Mouse (Mus musculus) ES-Bruce4 (cell line): ENCODE measurements around the gene Por. TPM values are rescaled to one million over a fixed set of nuclear protein-coding genes. Genes with fewer than 3 reads are reported as not detected.
A peak's percentile ranks its signal among the peaks of the same experiment; 100 is the strongest.

ENCODE experiments used
- H3K27ac ChIP-seq: 2 replicates; pipeline ENCODE4 v1.5.1; 2012; ENCODE audit warnings: low read length, inconsistent platforms; ENCODE audit not compliant: insufficient read depth
- H3K27me3 ChIP-seq: 2 replicates; pipeline ENCODE4 v1.6.1; 2012; ENCODE audit warnings: mild to moderate bottlenecking, low read length, inconsistent platforms; ENCODE audit not compliant: control insufficient read depth, poor library complexity, insufficient read depth, severe bottlenecking
- H3K36me3 ChIP-seq: 2 replicates; pipeline ENCODE4 v1.6.1; 2012; ENCODE audit warnings: inconsistent platforms, mild to moderate bottlenecking, low read length, moderate library complexity; ENCODE audit not compliant: control insufficient read depth, poor library complexity, insufficient read depth, severe bottlenecking
- H3K4me1 ChIP-seq: one replicate; pipeline ENCODE4 v1.8.1; 2011; ENCODE audit warnings: low read length; ENCODE audit not compliant: control insufficient read depth, insufficient read depth
- H3K4me3 ChIP-seq: 2 replicates; pipeline ENCODE4 v1.5.1; 2011; ENCODE audit warnings: low read depth, mild to moderate bottlenecking, low read length
- H3K9ac ChIP-seq: 2 replicates; pipeline ENCODE4 v1.6.1; 2012; ENCODE audit warnings: low read depth, mild to moderate bottlenecking, inconsistent platforms; ENCODE audit not compliant: poor library complexity, severe bottlenecking
- H3K9me3 ChIP-seq: replicated peaks from 2 replicates; pipeline ENCODE4 v1.6.1; 2012; ENCODE audit warnings: mild to moderate bottlenecking, low read length, inconsistent platforms; ENCODE audit not compliant: control insufficient read depth, poor library complexity, insufficient read depth, severe bottlenecking
- CTCF ChIP-seq: IDR thresholded peaks from one replicate; pipeline ENCODE4 v1.8.1; 2011; ENCODE audit warnings: low read depth, low read length
- EP300 ChIP-seq: IDR thresholded peaks from 2 replicates; pipeline ENCODE4 v1.6.1; 2011; ENCODE audit warnings: low read depth, low read length; ENCODE audit not compliant: insufficient read depth
- POLR2A ChIP-seq: IDR thresholded peaks from one replicate; pipeline ENCODE4 v1.8.1; 2011; ENCODE audit warnings: low read length; ENCODE audit not compliant: insufficient read depth
- polyA plus RNA-seq: library from polyadenylated mRNA; stranded (reverse); fragments of >200 nt; gene quantifications from 2 replicates; pipeline ENCODE4 v1.2.4, GENCODE M21; 2011; ENCODE audit warnings: low read depth; ENCODE audit not compliant: missing spikeins, insufficient read depth, insufficient read length

Gene Por
- polyA plus RNA-seq, 1 experiment, result 41.4 TPM

GRCm38 (mm10) chr5:135761881-135762280 lies 92.0 kb downstream of the Por start:
- TF ChIP-seq CTCF, result no peak
- no peak for TF ChIP-seq EP300
- no peak for TF ChIP-seq POLR2A

DNA sequence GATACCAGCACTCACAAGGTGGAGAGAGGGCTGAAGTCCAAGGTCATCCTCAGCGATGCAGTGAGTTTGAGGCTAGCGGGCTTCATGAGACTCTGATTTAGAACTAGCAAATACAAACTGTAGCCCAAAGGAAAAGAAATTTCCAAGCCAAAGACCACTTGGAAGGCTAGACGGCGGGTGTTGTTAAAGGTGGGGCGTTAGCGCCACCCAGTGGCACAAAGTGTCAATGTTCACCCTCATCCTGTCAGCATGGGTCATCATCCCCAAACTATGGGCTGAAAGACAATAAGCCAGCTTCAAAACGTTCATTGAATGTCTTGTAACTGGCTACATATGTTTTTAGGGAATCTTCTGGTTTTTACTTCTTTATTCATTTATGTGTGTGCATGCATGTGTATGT lies 93.7 kb downstream of the Por start:
- TF ChIP-seq CTCF (peak; percentile 88), POLR2A (no peak), EP300 (no peak)
- H3K27me3 ChIP-seq, result no peaks in the 10 kb centered on the region
- no peaks in the 10 kb centered on the region for H3K9me3 ChIP-seq
- H3K9ac ChIP-seq, result no peak overlapping the region
- H3K36me3 ChIP-seq, result no peaks in the 10 kb centered on the region
- no peak overlapping the region for H3K4me3 ChIP-seq
- H3K27ac ChIP-seq, result no peak overlapping the region
- H3K4me1 ChIP-seq, result no peaks in the 10 kb centered on the region

More at GRCm38 (mm10) chr5:135761881-135762280, 92.0 kb downstream of the Por start:
- H3K27me3 ChIP-seq, result no peaks in the 10 kb centered on the region
- H3K9me3 ChIP-seq, result no peaks in the 10 kb centered on the region
- H3K27ac ChIP-seq, result no peak overlapping the region
- no peaks in the 10 kb centered on the region for H3K36me3 ChIP-seq
- no peaks in the 10 kb centered on the region for H3K4me1 ChIP-seq
- H3K9ac ChIP-seq, result no peak overlapping the region
- no peak overlapping the region for H3K4me3 ChIP-seq

DNA sequence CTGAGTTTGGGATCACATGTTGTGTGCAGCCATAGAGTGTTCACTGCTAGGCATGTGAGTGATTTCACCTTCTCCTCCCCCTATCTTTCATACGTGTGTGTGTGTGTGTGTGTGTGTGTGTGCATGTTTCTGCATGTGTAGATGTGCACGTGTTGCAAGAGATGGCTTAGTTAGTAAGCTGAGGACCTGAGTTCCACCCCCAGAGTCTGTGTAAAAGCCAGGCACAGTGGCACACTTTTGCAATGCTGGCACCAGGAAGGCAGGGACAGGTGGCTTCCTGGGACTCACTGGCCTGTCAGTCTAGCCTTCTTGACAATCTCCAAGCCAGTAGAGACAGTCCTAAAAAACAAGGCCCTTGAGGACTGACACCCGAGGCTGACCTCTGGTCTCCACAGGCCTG lies 95.1 kb downstream of the Por start:
- Histone ChIP-seq H3K4me3 (no peak overlapping the region), H3K27me3 (no peaks in the 10 kb centered on the region), H3K36me3 (no peaks in the 10 kb centered on the region), H3K9me3 (no peaks in the 10 kb centered on the region), H3K9ac (no peak overlapping the region), H3K4me1 (no peaks in the 10 kb centered on the region), H3K27ac (no peak overlapping the region)
- TF ChIP-seq EP300 (no peak), CTCF (no peak), POLR2A (no peak)

DNA sequence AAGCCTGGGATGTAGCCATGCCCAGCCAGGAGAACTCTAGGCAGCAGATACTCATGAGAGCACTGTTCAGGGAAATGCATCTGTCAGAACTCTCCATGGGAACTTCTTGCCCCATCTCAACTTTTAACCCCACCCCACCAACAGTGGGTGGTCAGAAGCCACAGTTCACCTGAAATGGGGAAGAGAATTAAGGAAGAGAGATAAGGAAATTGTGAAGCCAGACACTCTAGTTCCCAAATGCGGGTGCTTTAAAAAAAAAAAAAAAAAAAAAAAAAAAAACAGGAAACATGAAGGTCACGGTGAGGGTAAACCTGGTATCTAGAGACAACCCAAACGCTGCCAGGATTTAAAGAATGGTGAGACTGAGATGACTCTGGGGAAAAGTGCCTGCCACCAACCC lies 102.7 kb downstream of the Por start:
- Histone ChIP-seq H3K27me3 (no peaks in the 10 kb centered on the region), H3K9ac (no peak overlapping the region), H3K4me1 (no peaks in the 10 kb centered on the region), H3K27ac (no peak overlapping the region), H3K9me3 (no peaks in the 10 kb centered on the region), H3K36me3 (no peaks in the 10 kb centered on the region), H3K4me3 (no peak overlapping the region)
- TF ChIP-seq CTCF (no peak), EP300 (no peak)

DNA sequence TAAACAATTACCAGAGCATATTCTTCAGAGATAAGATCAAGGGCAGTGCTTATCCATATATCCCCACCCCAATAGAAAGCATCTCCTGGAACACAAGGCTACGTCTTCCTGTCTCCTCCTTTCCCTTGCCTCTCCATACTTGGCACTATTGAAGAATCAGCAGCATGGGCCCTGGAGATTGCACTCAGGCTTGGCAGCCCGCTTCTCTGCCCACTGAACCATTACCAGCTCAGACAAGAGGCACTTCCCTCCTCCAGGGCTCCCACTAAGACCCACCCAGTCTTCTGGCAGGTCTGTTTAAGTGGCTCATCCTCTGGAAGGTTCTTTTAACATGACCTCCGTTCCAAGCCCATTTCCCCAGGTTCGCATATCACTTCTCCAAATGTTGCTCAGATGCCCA lies 106.7 kb downstream of the Por start:
- H3K4me3 ChIP-seq, result no peak overlapping the region
- H3K36me3 ChIP-seq, result peaks cover 4% of the 10 kb centered on the region; the same call in 1 of the 2 replicates
- H3K27me3 ChIP-seq, result no peaks in the 10 kb centered on the region
- no peak for TF ChIP-seq EP300
- no peak overlapping the region for H3K27ac ChIP-seq
- peaks cover 4% of the 10 kb centered on the region for H3K4me1 ChIP-seq
- H3K9me3 ChIP-seq, result no peaks in the 10 kb centered on the region
- no peak overlapping the region for H3K9ac ChIP-seq

DNA sequence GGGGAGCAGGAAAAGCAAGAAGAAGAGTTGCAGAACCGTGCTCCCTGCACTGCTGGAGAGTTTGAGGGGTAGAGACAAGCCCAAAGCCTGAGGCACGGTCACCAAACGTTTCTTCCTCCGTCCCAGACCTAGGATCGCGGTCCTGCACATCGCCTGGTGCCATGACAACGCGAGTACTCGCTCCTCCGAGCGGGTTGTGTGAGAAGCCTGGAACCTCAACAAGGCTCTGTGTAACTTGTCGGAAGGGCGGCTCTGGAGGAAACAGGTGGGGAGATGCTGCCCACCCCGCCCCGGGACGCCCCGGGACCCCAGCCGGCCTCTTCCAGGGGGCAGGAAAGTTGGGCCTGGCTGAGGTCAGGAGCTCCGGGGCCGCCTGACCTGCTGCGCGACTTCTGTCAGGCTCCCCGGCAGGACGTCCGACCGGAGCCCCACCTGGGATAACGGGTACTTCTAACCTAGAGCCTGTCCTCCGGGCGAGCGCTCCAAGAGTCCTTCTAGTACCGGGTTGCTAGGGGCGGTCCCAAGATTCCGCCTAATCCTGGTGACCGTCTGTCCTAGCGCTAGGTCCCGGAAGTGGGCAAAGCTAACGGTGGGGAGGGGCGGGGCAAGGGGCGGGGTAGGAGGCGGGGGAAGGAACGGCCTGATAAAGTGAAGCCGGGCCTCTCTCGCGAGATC lies 108.1 kb downstream of the Por start, which contains the start of gene Styxl1:
Gene Styxl1 (minus strand): TSS at position 590 of the 675 bp plus-strand sequence.
- H3K9me3 ChIP-seq, result no peaks in the 10 kb centered on the region
- H3K27me3 ChIP-seq, result no peaks in the 10 kb centered on the region
- H3K4me3 ChIP-seq, result peak within 1 kb of the TSS; percentile 93
- peaks cover 4% of the 10 kb centered on the region for H3K4me1 ChIP-seq
- peaks cover 14% of the 10 kb centered on the region for H3K36me3 ChIP-seq
- peak within 1 kb of the TSS; percentile 88 for H3K9ac ChIP-seq
- no peak for TF ChIP-seq POLR2A
- no peak for TF ChIP-seq CTCF
- TF ChIP-seq EP300, result no peak
- 0 out of 2 replicates have a peak within 1 kb of the TSS, but pooled peaks have one; percentile 20 for H3K27ac ChIP-seq
